Mouse (Mus musculus) limb, embryonic 12.5 days (tissue): ENCODE measurements around the gene Hnrnpab. TPM values are rescaled to one million over a fixed set of nuclear protein-coding genes. Genes with fewer than 3 reads are reported as not detected.
A peak's percentile ranks its signal among the peaks of the same experiment; 100 is the strongest.
"Not testable (repeated sequence)": the region's sequence is repeated elsewhere in the genome, so short reads cannot be mapped to it uniquely, and the experiment has no call there.

ENCODE experiments used
- ATAC-seq: fragments of 200-750 bp; cut with Nextera tagmentation; 2 replicates; pipeline ENCODE4 v1.8.0; 2017; ENCODE audit warnings: low read depth, moderate TSS enrichment; ENCODE audit not compliant: insufficient number of reproducible peaks, insufficient read depth, low FRiP score, low TSS enrichment
- H3K27ac ChIP-seq: fragments of 300-500 bp; sonication (generic); 2 replicates; pipeline ENCODE4 v1.5.1; 2016; ENCODE audit warnings: mild to moderate bottlenecking, moderate library complexity
- H3K27me3 ChIP-seq: fragments of 300-500 bp; sonication (generic); 2 replicates; pipeline ENCODE4 v1.6.1; 2016; ENCODE audit warnings: mild to moderate bottlenecking, moderate library complexity
- H3K36me3 ChIP-seq: fragments of 300-500 bp; sonication (generic); 2 replicates; pipeline ENCODE4 v1.6.1; 2016; ENCODE audit warnings: mild to moderate bottlenecking, moderate library complexity
- H3K4me1 ChIP-seq: fragments of 300-500 bp; sonication (generic); replicated peaks from 2 replicates; pipeline ENCODE4 v1.6.1; 2016
- H3K4me2 ChIP-seq: fragments of 300-500 bp; sonication (generic); 2 replicates; pipeline ENCODE4 v1.6.1; 2016; ENCODE audit warnings: mild to moderate bottlenecking, moderate library complexity
- H3K4me3 ChIP-seq: fragments of 300-500 bp; sonication (generic); replicated peaks from 2 replicates; pipeline ENCODE4 v1.5.1; 2016; ENCODE audit warnings: mild to moderate bottlenecking
- H3K9ac ChIP-seq: fragments of 300-500 bp; sonication (generic); replicated peaks from 2 replicates; pipeline ENCODE4 v1.6.1; 2016; ENCODE audit warnings: mild to moderate bottlenecking, moderate library complexity
- H3K9me3 ChIP-seq: fragments of 300-500 bp; sonication (generic); 2 replicates; pipeline ENCODE4 v1.6.1; 2016; ENCODE audit warnings: mild to moderate bottlenecking, moderate library complexity
- WGBS: fragments of 180-500 bp; shearing (Covaris S2); methylation state at CpG from one replicate; pipeline ENCODE4 v1.1.7; 2016; 5-methylcytosine and 5-hydroxymethylcytosine counted together
- polyA plus RNA-seq: library from polyadenylated mRNA; unstranded; fragments of >200 nt; fragmentation: Nextera tagmentation; extraction: Ambion mirVana; gene quantifications from 2 replicates; pipeline ENCODE4 v1.2.1, GENCODE M21; 2016

The Hnrnpab gene
- polyA plus RNA-seq, 1 experiment from 2014 or later = 732 TPM

- peak within 1 kb of the TSS; percentile 69 for H3K9ac ChIP-seq
- H3K36me3 ChIP-seq = no peaks in the 10 kb centered on the region
- H3K4me1 ChIP-seq = peaks cover 25% of the 10 kb centered on the region
- ATAC-seq = peak; percentile 67
- H3K9me3 ChIP-seq = no peaks in the 10 kb centered on the region
- WGBS = under 1% methylated on average over 61 of the region's 61 CpGs
- peak within 1 kb of the TSS; percentile 80 for H3K4me3 ChIP-seq
- no peaks in the 10 kb centered on the region for H3K27me3 ChIP-seq
- H3K27ac ChIP-seq = peak within 1 kb of the TSS; percentile 57
- H3K4me2 ChIP-seq = peak within 1 kb of the TSS; percentile 78
Observed at GRCm38 (mm10) chr11:51635525-51636322, 29.1 kb upstream of the Hnrnpab start, which contains the start of gene Rmnd5b. TSS of gene Rmnd5b (minus strand) at chr11:51635896.

GRCm38 (mm10) chr11:51635127-51635524 is 28.5 kb upstream of the Hnrnpab start:
- no peaks in the 10 kb centered on the region for H3K36me3 ChIP-seq
- 29% methylated on average over 6 of the region's 6 CpGs for WGBS
- H3K4me1 ChIP-seq = peaks cover 25% of the 10 kb centered on the region
- H3K9ac ChIP-seq = peak overlapping the region; percentile 69
- H3K4me2 ChIP-seq = peak overlapping the region; percentile 78
- peak overlapping the region; percentile 80 for H3K4me3 ChIP-seq
- no peaks in the 10 kb centered on the region for H3K27me3 ChIP-seq
- H3K9me3 ChIP-seq = no peaks in the 10 kb centered on the region
- ATAC-seq = no peak
- peak overlapping the region; percentile 57 for H3K27ac ChIP-seq

- peaks cover 25% of the 10 kb centered on the region for H3K4me1 ChIP-seq
- no peaks in the 10 kb centered on the region for H3K27me3 ChIP-seq
- H3K9ac ChIP-seq = no peak overlapping the region
- no peak overlapping the region for H3K27ac ChIP-seq
- no peak overlapping the region for H3K4me2 ChIP-seq
- peaks cover 4% of the 10 kb centered on the region; the same call in 1 of the 2 replicates for H3K36me3 ChIP-seq
- 92% methylated on average over 3 of the region's 3 CpGs for WGBS
- H3K4me3 ChIP-seq = no peak overlapping the region
- ATAC-seq = no peak
- no peaks in the 10 kb centered on the region for H3K9me3 ChIP-seq
Observed at GRCm38 (mm10) chr11:51633721-51634120, 27.1 kb upstream of the Hnrnpab start.

GRCm38 (mm10) chr11:51633200-51633599 is 26.6 kb upstream of the Hnrnpab start:
- not testable (repeated sequence) for H3K9me3 ChIP-seq, H3K4me2 ChIP-seq, H3K27me3 ChIP-seq, ATAC-seq, H3K4me3 ChIP-seq, H3K36me3 ChIP-seq, H3K9ac ChIP-seq, H3K27ac ChIP-seq
- WGBS = 93% methylated on average over 7 of the region's 7 CpGs
- H3K4me1 ChIP-seq = peaks cover 24% of the 10 kb centered on the region

- Histone ChIP-seq H3K4me1 (peaks cover 15% of the 10 kb centered on the region), H3K9ac (no peak overlapping the region), H3K27ac (no peak overlapping the region), H3K4me2 (no peak overlapping the region), H3K4me3 (no peak overlapping the region), H3K9me3 (no peaks in the 10 kb centered on the region), H3K36me3 (peaks cover 19% of the 10 kb centered on the region), H3K27me3 (no peaks in the 10 kb centered on the region)
- WGBS = 88% methylated on average over 6 of the region's 6 CpGs
- no peak for ATAC-seq
Observed at GRCm38 (mm10) chr11:51632130-51632753, 25.6 kb upstream of the Hnrnpab start.

GRCm38 (mm10) chr11:51629651-51630314 is 23.1 kb upstream of the Hnrnpab start:
- 88% methylated on average over 15 of the region's 15 CpGs for WGBS
- no peak overlapping the region for H3K4me3 ChIP-seq
- H3K4me2 ChIP-seq = no peak overlapping the region
- peaks cover 43% of the 10 kb centered on the region for H3K36me3 ChIP-seq
- no peak overlapping the region for H3K9ac ChIP-seq
- H3K4me1 ChIP-seq = peaks cover 3% of the 10 kb centered on the region; the same call in 1 of the 2 replicates
- no peak for ATAC-seq
- no peaks in the 10 kb centered on the region for H3K27me3 ChIP-seq
- no peaks in the 10 kb centered on the region for H3K9me3 ChIP-seq
- H3K27ac ChIP-seq = no peak overlapping the region

GRCm38 (mm10) chr11:51627907-51628306 is 21.3 kb upstream of the Hnrnpab start:
- H3K27ac ChIP-seq = no peak overlapping the region
- no peak overlapping the region for H3K9ac ChIP-seq
- ATAC-seq = no peak
- H3K4me2 ChIP-seq = no peak overlapping the region
- no peaks in the 10 kb centered on the region for H3K27me3 ChIP-seq
- 87% methylated on average over 8 of the region's 8 CpGs for WGBS
- peaks cover 62% of the 10 kb centered on the region for H3K36me3 ChIP-seq
- no peak overlapping the region for H3K4me3 ChIP-seq
- no peaks in the 10 kb centered on the region for H3K4me1 ChIP-seq
- no peaks in the 10 kb centered on the region for H3K9me3 ChIP-seq

- Histone ChIP-seq H3K27ac (no peak overlapping the region), H3K27me3 (no peaks in the 10 kb centered on the region), H3K9me3 (no peaks in the 10 kb centered on the region), H3K36me3 (peaks cover 67% of the 10 kb centered on the region), H3K4me1 (no peaks in the 10 kb centered on the region), H3K9ac (no peak overlapping the region), H3K4me2 (no peak overlapping the region), H3K4me3 (no peak overlapping the region)
- ATAC-seq = no peak
- 89% methylated on average over 9 of the region's 9 CpGs for WGBS
Observed at GRCm38 (mm10) chr11:51627425-51627824, 20.8 kb upstream of the Hnrnpab start.

- Histone ChIP-seq H3K27ac (no peak overlapping the region), H3K4me1 (peaks cover 11% of the 10 kb centered on the region), H3K27me3 (no peaks in the 10 kb centered on the region), H3K36me3 (peaks cover 78% of the 10 kb centered on the region), H3K4me3 (no peak overlapping the region), H3K9me3 (no peaks in the 10 kb centered on the region), H3K4me2 (no peak overlapping the region), H3K9ac (no peak overlapping the region)
- no peak for ATAC-seq
- 87% methylated on average over 5 of the region's 5 CpGs for WGBS
Observed at GRCm38 (mm10) chr11:51625187-51625820, 18.7 kb upstream of the Hnrnpab start.

- Histone ChIP-seq H3K9ac (no peak overlapping the region), H3K4me3 (no peak overlapping the region), H3K27me3 (no peaks in the 10 kb centered on the region), H3K36me3 (peaks cover 67% of the 10 kb centered on the region), H3K4me2 (no peak overlapping the region), H3K4me1 (peaks cover 15% of the 10 kb centered on the region), H3K9me3 (no peaks in the 10 kb centered on the region), H3K27ac (no peak overlapping the region)
- WGBS = 85% methylated on average over 7 of the region's 7 CpGs
- ATAC-seq = no peak
Observed at GRCm38 (mm10) chr11:51622971-51623491, 16.4 kb upstream of the Hnrnpab start.

- peaks cover 15% of the 10 kb centered on the region for H3K4me1 ChIP-seq
- H3K27ac ChIP-seq = no peak overlapping the region
- 94% methylated on average over 2 of the region's 2 CpGs for WGBS
- no peak overlapping the region for H3K4me2 ChIP-seq
- H3K36me3 ChIP-seq = peaks cover 55% of the 10 kb centered on the region
- ATAC-seq = no peak
- H3K4me3 ChIP-seq = no peak overlapping the region
- H3K27me3 ChIP-seq = no peaks in the 10 kb centered on the region
- H3K9ac ChIP-seq = no peak overlapping the region
- no peaks in the 10 kb centered on the region for H3K9me3 ChIP-seq
Observed at GRCm38 (mm10) chr11:51621776-51622175, 15.1 kb upstream of the Hnrnpab start.
